Mouse (Mus musculus) kidney, postnatal 0 days (tissue): ENCODE results near the gene Ciao2b. TPM values are rescaled to one million over a fixed set of nuclear protein-coding genes. Genes with fewer than 3 reads are reported as not detected.

ENCODE experiments used
- ATAC-seq: fragments of 200-750 bp; cut with Nextera tagmentation; replicated peaks from 2 replicates; pipeline ENCODE4 v1.8.0; 2017; ENCODE audit warnings: low read depth, moderate number of reproducible peaks, moderate TSS enrichment, moderate library complexity; ENCODE audit not compliant: low FRiP score
- DNase-seq: peaks from one replicate; pipeline ENCODE4 v3.0.0-alpha.2; 2016; ENCODE audit warnings: low spot score
- H3K27ac ChIP-seq: fragments of 300-500 bp; sonication (generic); 2 replicates; pipeline ENCODE4 v1.5.1; 2014; ENCODE audit warnings: mild to moderate bottlenecking
- H3K27me3 ChIP-seq: fragments of 300-500 bp; sonication (generic); 2 replicates; pipeline ENCODE4 v1.6.1; 2014; ENCODE audit warnings: low read length, mixed read lengths; ENCODE audit not compliant: insufficient read depth
- H3K36me3 ChIP-seq: fragments of 300-500 bp; sonication (generic); 2 replicates; pipeline ENCODE4 v1.6.1; 2014; ENCODE audit warnings: low read length, mixed read lengths; ENCODE audit not compliant: insufficient read depth
- H3K4me1 ChIP-seq: fragments of 300-500 bp; sonication (generic); replicated peaks from 2 replicates; pipeline ENCODE4 v1.6.1; 2014; ENCODE audit warnings: antibody characterized with exemption, low read length, mixed read lengths; ENCODE audit not compliant: insufficient read depth
- H3K4me2 ChIP-seq: fragments of 300-500 bp; sonication (generic); 2 replicates; pipeline ENCODE4 v1.6.1; 2014; ENCODE audit warnings: mild to moderate bottlenecking, low read length, moderate library complexity, mixed read lengths
- H3K4me3 ChIP-seq: fragments of 300-500 bp; sonication (generic); replicated peaks from 2 replicates; pipeline ENCODE4 v1.5.1; 2014; ENCODE audit warnings: low read depth, low read length
- H3K9ac ChIP-seq: fragments of 300-500 bp; sonication (generic); 2 replicates; pipeline ENCODE4 v1.6.1; 2014; ENCODE audit warnings: low read depth, low read length
- H3K9me3 ChIP-seq: fragments of 300-500 bp; sonication (generic); replicated peaks from 2 replicates; pipeline ENCODE4 v1.6.1; 2016; ENCODE audit warnings: low read length, inconsistent platforms, mixed read lengths
- CTCF ChIP-seq: IDR thresholded peaks from 2 replicates; pipeline ENCODE4 v1.5.1; 2016; ENCODE audit warnings: antibody characterized with exemption, low read depth, mild to moderate bottlenecking, moderate library complexity
- WGBS: fragments of 180-500 bp; shearing (Covaris S2); extraction: QIAGEN DNeasy Blood & Tissue Kit; methylation state at CpG from one replicate; pipeline ENCODE4 v1.1.7; 2014; 5-methylcytosine and 5-hydroxymethylcytosine counted together
- polyA plus RNA-seq: library from polyadenylated mRNA; unstranded; fragments of >200 nt; fragmentation: Nextera tagmentation; extraction: Ambion mirVana; gene quantifications from 2 replicates; pipeline ENCODE4 v1.2.1, GENCODE M21; 2015

Gene Ciao2b
- polyA plus RNA-seq, 1 experiment from 2014 or later: 92.7 TPM

DNA sequence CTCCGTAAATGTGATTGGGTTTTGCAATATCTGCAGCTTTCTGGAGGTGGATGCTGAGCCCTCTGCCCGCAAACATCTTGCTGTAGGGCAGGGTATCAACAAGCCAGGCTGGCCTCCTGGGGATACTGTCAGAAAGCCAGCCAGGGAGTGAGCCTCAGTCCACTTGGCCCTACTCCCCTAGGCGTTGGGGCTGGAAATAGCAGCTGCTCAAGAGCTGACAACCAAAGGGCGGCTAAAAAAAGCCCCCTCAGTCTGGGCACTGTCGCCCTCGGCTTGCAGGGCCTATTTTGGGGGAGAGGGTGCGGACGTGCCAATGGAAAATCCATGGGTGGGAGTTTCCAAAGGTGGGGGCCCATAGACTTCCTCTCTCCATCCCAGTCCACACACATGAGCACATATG lies 32.5 kb downstream of the Ciao2b start:
- 73% methylated on average over 8 of the region's 8 CpGs for WGBS
- TF ChIP-seq CTCF: no peak
- Histone ChIP-seq H3K4me3 (no peak overlapping the region), H3K9me3 (no peaks in the 10 kb centered on the region), H3K36me3 (no peaks in the 10 kb centered on the region), H3K27ac (no peak overlapping the region), H3K27me3 (no peaks in the 10 kb centered on the region), H3K4me1 (no peaks in the 10 kb centered on the region), H3K4me2 (no peak overlapping the region), H3K9ac (no peak overlapping the region)
- ATAC-seq (no peak), DNase-seq (no peak)

DNA sequence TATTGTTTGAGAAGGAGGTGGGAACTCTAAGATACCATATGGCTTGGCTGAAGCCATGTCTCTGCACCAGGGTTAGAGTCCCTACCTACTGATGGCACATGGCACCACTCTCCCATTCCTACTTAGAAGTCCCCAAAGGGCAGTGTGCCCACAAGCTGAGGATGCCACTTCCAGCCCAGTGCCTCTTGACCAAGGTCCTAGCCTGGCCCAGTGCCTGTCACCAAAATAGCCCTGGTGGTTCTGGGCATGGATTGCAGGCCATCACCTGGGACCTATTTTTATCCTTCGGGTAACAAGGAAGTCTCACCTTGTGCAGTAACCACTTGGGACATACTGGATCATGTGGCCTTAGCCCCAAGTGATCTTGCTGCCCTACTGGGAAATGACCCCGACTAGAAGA lies 33.8 kb downstream of the Ciao2b start:
- no peak overlapping the region; the same call in 1 of the 2 replicates for H3K27ac ChIP-seq
- no peaks in the 10 kb centered on the region for H3K9me3 ChIP-seq
- no peak overlapping the region for H3K4me2 ChIP-seq
- ATAC-seq (no peak), DNase-seq (no peak)
- TF ChIP-seq CTCF: no peak
- no peak overlapping the region for H3K9ac ChIP-seq
- H3K4me1 ChIP-seq: no peaks in the 10 kb centered on the region
- H3K36me3 ChIP-seq: no peaks in the 10 kb centered on the region
- H3K4me3 ChIP-seq: no peak overlapping the region
- 80% methylated on average over 2 of the region's 2 CpGs for WGBS
- H3K27me3 ChIP-seq: no peaks in the 10 kb centered on the region

DNA sequence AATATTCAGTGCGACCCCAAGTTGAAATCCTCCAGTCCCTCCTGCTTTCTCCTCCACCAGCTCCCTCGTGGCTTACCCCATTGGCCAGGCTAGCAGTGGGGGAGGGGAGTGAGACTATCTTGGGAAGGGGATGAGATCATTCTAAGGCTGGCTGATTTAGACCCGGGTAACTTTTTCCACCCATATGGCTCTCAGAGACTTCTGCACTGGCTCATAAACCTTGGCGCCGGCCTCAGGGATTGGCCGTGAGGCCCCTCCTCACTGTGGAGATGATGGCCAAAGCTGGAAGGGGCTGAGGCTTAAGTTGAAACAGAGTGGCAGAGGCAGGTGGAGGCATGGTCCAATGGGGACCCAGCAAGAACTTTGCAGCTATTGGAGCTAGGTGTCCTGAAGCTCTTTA lies 35.4 kb downstream of the Ciao2b start:
- Histone ChIP-seq H3K4me3 (no peak overlapping the region), H3K4me2 (no peak overlapping the region), H3K27me3 (no peaks in the 10 kb centered on the region), H3K9me3 (no peaks in the 10 kb centered on the region), H3K9ac (no peak overlapping the region), H3K4me1 (0 out of 2 replicates have a peak, but pooled peaks cover 5% of the 10 kb centered on the region), H3K27ac (0 out of 2 replicates have a peak overlapping the region, but pooled peaks have one; percentile 15), H3K36me3 (no peaks in the 10 kb centered on the region)
- peak; percentile 31 for ATAC-seq
- peak; percentile 68 for DNase-seq
- no peak for TF ChIP-seq CTCF
- 12% methylated on average over 6 of the region's 6 CpGs for WGBS

DNA sequence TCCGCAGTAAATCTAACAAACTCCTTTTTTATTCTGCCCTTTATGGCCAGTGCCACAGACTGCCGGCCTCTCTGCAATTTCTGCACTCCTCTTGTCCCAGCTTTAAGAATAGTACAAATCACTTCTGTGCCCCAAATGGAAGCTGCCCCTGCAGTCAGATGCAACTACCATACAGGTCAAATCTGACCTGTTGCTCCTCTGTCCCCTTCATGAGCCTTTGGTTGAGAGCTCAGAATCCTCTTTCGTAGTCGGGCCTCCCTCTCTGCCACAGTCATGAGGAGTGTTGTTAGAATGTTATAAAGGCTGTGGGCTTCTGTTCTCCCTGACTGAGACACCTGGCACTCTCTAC lies 38.5 kb downstream of the Ciao2b start:
- H3K27ac ChIP-seq: no peak overlapping the region
- no peaks in the 10 kb centered on the region for H3K27me3 ChIP-seq
- H3K9ac ChIP-seq: no peak overlapping the region
- H3K9me3 ChIP-seq: no peaks in the 10 kb centered on the region
- TF ChIP-seq CTCF: no peak
- 40% methylated on average over 4 of the region's 4 CpGs for WGBS
- H3K36me3 ChIP-seq: no peaks in the 10 kb centered on the region
- H3K4me2 ChIP-seq: no peak overlapping the region
- DNase-seq: no peak
- ATAC-seq: no peak
- no peak overlapping the region for H3K4me3 ChIP-seq
- 0 out of 2 replicates have a peak, but pooled peaks cover 14% of the 10 kb centered on the region for H3K4me1 ChIP-seq

DNA sequence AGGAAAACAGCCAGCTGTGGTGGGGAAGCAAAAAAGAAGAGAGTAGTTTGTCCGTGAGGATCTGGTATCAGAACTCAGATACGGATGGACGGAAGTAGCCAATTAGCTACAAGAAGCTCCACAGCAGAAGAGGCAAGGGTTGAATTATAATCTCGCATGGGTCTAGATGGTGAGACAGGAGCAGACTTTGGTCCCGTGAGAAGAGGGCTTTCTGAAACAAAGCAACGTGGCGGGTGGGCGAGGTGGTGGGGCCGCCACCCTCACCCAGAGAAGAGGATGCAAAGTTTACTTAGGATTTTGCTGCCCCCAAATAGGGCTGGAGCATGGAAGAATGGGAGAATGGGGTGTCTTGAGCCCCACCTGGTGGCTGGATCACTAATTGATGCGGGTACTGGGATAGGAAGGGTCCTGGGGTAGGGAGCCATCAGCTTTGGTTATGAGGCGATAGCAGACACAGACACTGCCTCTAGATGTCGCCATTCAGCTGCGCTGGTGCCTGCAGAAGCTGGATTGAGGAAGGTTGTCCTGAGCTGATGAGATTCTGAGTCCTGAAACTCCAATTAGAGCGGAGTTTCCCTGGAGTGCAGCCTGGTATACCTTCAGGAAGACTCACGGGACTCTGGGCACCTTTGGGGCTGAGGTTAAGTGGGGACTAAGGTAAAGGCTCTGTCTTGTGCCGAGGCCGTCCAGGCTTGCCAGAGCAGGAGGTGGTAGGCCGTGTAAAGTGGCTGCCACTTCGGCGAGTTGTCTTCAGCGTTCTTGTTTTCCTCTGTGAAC lies 39.1 kb downstream of the Ciao2b start:
- peak; percentile 99 for TF ChIP-seq CTCF
- Histone ChIP-seq H3K9me3 (no peaks in the 10 kb centered on the region), H3K36me3 (no peaks in the 10 kb centered on the region), H3K4me3 (no peak overlapping the region), H3K4me1 (0 out of 2 replicates have a peak, but pooled peaks cover 14% of the 10 kb centered on the region), H3K27me3 (no peaks in the 10 kb centered on the region), H3K4me2 (peak overlapping the region; percentile 52), H3K9ac (0 out of 2 replicates have a peak overlapping the region, but pooled peaks have one; percentile 5), H3K27ac (no peak overlapping the region)
- ATAC-seq (peak; percentile 78), DNase-seq (peak; percentile 98)
- 14% methylated on average over 21 of the region's 21 CpGs for WGBS

GRCm38 (mm10) chr8:104601941-104602371 lies 39.8 kb downstream of the Ciao2b start:
- Histone ChIP-seq H3K9me3 (no peaks in the 10 kb centered on the region), H3K36me3 (no peaks in the 10 kb centered on the region), H3K4me1 (0 out of 2 replicates have a peak, but pooled peaks cover 14% of the 10 kb centered on the region), H3K27ac (no peak overlapping the region), H3K27me3 (no peaks in the 10 kb centered on the region), H3K9ac (0 out of 2 replicates have a peak overlapping the region, but pooled peaks have one; percentile 5), H3K4me2 (peak overlapping the region; percentile 52), H3K4me3 (no peak overlapping the region)
- ATAC-seq (no peak; the same call in 1 of the 2 replicates), DNase-seq (peak; percentile 22)
- TF ChIP-seq CTCF: no peak
- WGBS: under 1% methylated on average over 12 of the region's 12 CpGs
